In genomic region chr12:26277002-26277669, GRCm38 (mm10) we compare ENCODE assay signal across 8 mouse cellular contexts.
A peak's percentile ranks its signal among the peaks of the same experiment; 100 is the strongest.
DNase-seq lines count a peak whose midpoint lies in the region; ATAC-seq and TF ChIP-seq lines count a peak whose summit lies in the region.

No protein-coding gene starts in this region.

- no peak overlapping the region for H3K9ac ChIP-seq in forebrain, embryonic 16.5 days (replicated peaks; ENCODE audit: low read depth, low read length)
- H3K9ac ChIP-seq in hindbrain, embryonic 15.5 days = no peak overlapping the region
- no peak overlapping the region for H3K9ac ChIP-seq in midbrain, postnatal 0 days (replicated peaks; ENCODE audit: low read length, poor library complexity, severe bottlenecking)

- no peaks in the 10 kb centered on the region for H3K4me1 ChIP-seq in spleen, adult 2 months (ENCODE audit: control insufficient read depth, insufficient read depth, insufficient read length)
- peaks cover 8% of the 10 kb centered on the region for H3K4me1 ChIP-seq in forebrain, embryonic 16.5 days (replicated peaks; ENCODE audit: control insufficient read depth, insufficient read depth, low read length)
- peaks cover 7% of the 10 kb centered on the region for H3K4me1 ChIP-seq in hindbrain, embryonic 15.5 days (replicated peaks)
- H3K4me1 ChIP-seq in midbrain, postnatal 0 days (ENCODE audit: insufficient read depth, low read length) = 0 out of 2 replicates have a peak, but pooled peaks cover 3% of the 10 kb centered on the region

- no peak overlapping the region for H3K4me3 ChIP-seq in spleen, adult 2 months (ENCODE audit: extremely low read depth, insufficient read depth, insufficient read length)
- H3K4me3 ChIP-seq in forebrain, embryonic 16.5 days (replicated peaks; ENCODE audit: low read length) = no peak overlapping the region
- H3K4me3 ChIP-seq in hindbrain, embryonic 15.5 days = no peak overlapping the region
- H3K4me3 ChIP-seq in midbrain, postnatal 0 days (ENCODE audit: low read depth, low read length) = no peak overlapping the region

- H3K27me3 ChIP-seq in spleen, adult 2 months (ENCODE audit: control insufficient read depth, insufficient read depth, low read length) = no peaks in the 10 kb centered on the region
- no peaks in the 10 kb centered on the region for H3K27me3 ChIP-seq in forebrain, embryonic 16.5 days (replicated peaks; ENCODE audit: control insufficient read depth, insufficient read depth, low read length)
- H3K27me3 ChIP-seq in hindbrain, embryonic 15.5 days = no peaks in the 10 kb centered on the region
- H3K27me3 ChIP-seq in midbrain, postnatal 0 days (ENCODE audit: insufficient read depth, low read length) = no peaks in the 10 kb centered on the region

- intact Hi-C loops in left cerebral cortex, postnatal 25 days (cut with DNase I) = loop anchor here (1.0 to 5.0 kb wide), 3 partner anchors 415 to 1250 kb away; no protein-coding TSS in a partner anchor

- DNase-seq in spleen, adult 2 months (ENCODE audit: low read depth in 1 of 2, low spot score in 2 of 2) = no peak
- no peak for DNase-seq in spleen, postnatal 4 days (ENCODE audit: low spot score in 2 of 2)
- DNase-seq in cerebellum, adult 11-12 months = peak; percentile 48
- peak; percentile 75 to 87 for DNase-seq in left cerebral cortex, postnatal 25 days (ENCODE audit: low spot score in 2 of 2)
- DNase-seq in midbrain, postnatal 0 days (ENCODE audit: low spot score) = peak; percentile 87
- peak; percentile 66 for DNase-seq in thymus, postnatal 4 days

- 61% methylated on average over 7 of the region's 7 CpGs for WGBS in spleen, adult 2 months
- 25% methylated on average over 7 of the region's 7 CpGs for WGBS in forebrain, embryonic 16.5 days
- 32% methylated on average over 7 of the region's 7 CpGs for WGBS in hindbrain, embryonic 15.5 days
- WGBS in midbrain, postnatal 0 days = 32% methylated on average over 7 of the region's 7 CpGs

- no peaks in the 10 kb centered on the region for H3K9me3 ChIP-seq in forebrain, embryonic 16.5 days (ENCODE audit: control insufficient read depth, low read length)
- no peaks in the 10 kb centered on the region for H3K9me3 ChIP-seq in hindbrain, embryonic 15.5 days
- no peaks in the 10 kb centered on the region for H3K9me3 ChIP-seq in midbrain, postnatal 0 days (ENCODE audit: low read length)

- H3K4me2 ChIP-seq in forebrain, embryonic 16.5 days (ENCODE audit: low read length) = no peak overlapping the region
- H3K4me2 ChIP-seq in hindbrain, embryonic 15.5 days = no peak overlapping the region
- H3K4me2 ChIP-seq in midbrain, postnatal 0 days (ENCODE audit: low read depth, low read length, poor library complexity, severe bottlenecking) = no peak overlapping the region

- TF ChIP-seq POLR2A in spleen, adult 2 months (IDR thresholded peaks at IDR 0.05; ENCODE audit: low read depth, low read length) = no peak

- peak; percentile 75 for ATAC-seq in forebrain, embryonic 16.5 days
- peak; percentile 48; the same call in 1 of the 2 replicates for ATAC-seq in hindbrain, embryonic 15.5 days (ENCODE audit: low FRiP score, low read depth)
- peak; percentile 54; the same call in 1 of the 2 replicates for ATAC-seq in midbrain, postnatal 0 days (ENCODE audit: low FRiP score)

- peak; percentile 31; the same call in 1 of the 2 replicates for TF ChIP-seq CTCF in spleen, adult 2 months (IDR thresholded peaks at IDR 0.05; ENCODE audit: extremely low read depth, insufficient read depth, insufficient read length, insufficient replicate concordance)
- TF ChIP-seq CTCF in midbrain, postnatal 0 days (IDR thresholded peaks at IDR 0.05) = peak; percentile 91

- H3K27ac ChIP-seq in spleen, adult 2 months (ENCODE audit: insufficient read depth, low read length) = no peak overlapping the region
- peak overlapping the region; percentile 24 for H3K27ac ChIP-seq in forebrain, embryonic 16.5 days (ENCODE audit: low read length)
- 0 out of 2 replicates have a peak overlapping the region, but pooled peaks have one; percentile 25 for H3K27ac ChIP-seq in hindbrain, embryonic 15.5 days (replicated peaks)
- H3K27ac ChIP-seq in midbrain, postnatal 0 days (ENCODE audit: low read depth, low read length) = no peak overlapping the region

- H3K36me3 ChIP-seq in spleen, adult 2 months (ENCODE audit: control insufficient read depth, insufficient read depth, low read length) = no peaks in the 10 kb centered on the region
- H3K36me3 ChIP-seq in forebrain, embryonic 16.5 days (ENCODE audit: control insufficient read depth, insufficient read depth) = no peaks in the 10 kb centered on the region
- no peaks in the 10 kb centered on the region for H3K36me3 ChIP-seq in hindbrain, embryonic 15.5 days
- no peaks in the 10 kb centered on the region for H3K36me3 ChIP-seq in midbrain, postnatal 0 days (ENCODE audit: insufficient read depth, low read length)

Comparison
In these comparisons a context has a peak if more than half of its experiments do, and no peak if none do; other contexts are left out.
1. DNase-seq: peak in cerebellum, adult 11-12 months (single experiment), left cerebral cortex, postnatal 25 days (2 of 2), midbrain, postnatal 0 days (single experiment) and thymus, postnatal 4 days (single experiment); none in spleen, adult 2 months (0 of 2) and spleen, postnatal 4 days (0 of 2).
2. H3K27ac ChIP-seq: peak in forebrain, embryonic 16.5 days (single experiment) and hindbrain, embryonic 15.5 days (single experiment); none in spleen, adult 2 months (single experiment) and midbrain, postnatal 0 days (single experiment).
3. Peak in every context shown above with its lines, with median percentiles within 50 percentile points of each other: ATAC-seq.